Mouse (Mus musculus) retina, embryonic 14.5 days (tissue): ENCODE data around the gene Jakmip3.

Experiments
- DNase-seq: peaks from one replicate; pipeline ENCODE4 v3.0.0-alpha.2; 2015; ENCODE audit warnings: low spot score

Jakmip3 gene

DNA sequence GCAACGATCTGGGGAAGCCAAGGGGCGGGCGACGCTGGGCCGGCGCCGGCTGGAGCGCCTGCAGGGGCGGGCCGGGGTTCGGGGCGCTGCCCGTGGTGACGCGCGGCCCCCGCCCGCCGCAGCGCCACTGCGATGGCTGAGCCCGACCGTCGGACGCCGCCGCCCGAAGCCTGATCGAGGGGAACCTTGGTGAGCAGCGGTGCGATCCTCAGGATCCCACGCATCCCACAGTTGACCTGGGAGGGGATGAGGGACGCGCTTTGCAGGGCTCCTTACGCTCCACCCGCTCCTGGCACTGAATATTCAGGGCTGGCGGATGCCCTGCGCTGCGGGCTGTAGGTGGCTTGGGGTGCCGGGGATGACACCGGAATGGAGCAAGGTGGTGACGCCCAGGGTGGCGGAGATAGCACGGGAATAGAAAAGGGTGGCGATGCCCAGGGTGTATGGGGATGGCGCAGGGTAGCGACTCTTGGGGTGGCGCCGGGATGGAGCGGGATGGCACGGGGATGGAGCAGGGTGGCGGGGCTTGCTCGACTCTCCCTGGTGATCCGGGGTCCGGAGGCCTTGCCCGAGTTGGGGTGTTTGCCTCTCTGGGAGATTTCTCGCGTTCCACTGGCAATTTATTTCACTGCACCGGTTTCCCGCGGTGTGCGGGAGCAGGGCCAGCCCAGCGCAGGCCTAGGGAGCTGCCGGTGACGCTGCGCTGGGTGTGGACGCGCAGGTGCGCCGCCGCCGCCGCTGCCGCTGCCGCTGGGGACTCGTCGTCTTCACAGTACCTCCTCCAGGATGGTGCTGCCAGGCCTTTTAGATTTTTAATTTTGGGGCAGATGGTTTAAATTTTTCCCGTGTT is at the start of gene Jakmip3:
TSS of gene Jakmip3 (plus strand) at position 119 of the 850 bp plus-strand sequence.
- DNase-seq, result peak; percentile 29

DNA sequence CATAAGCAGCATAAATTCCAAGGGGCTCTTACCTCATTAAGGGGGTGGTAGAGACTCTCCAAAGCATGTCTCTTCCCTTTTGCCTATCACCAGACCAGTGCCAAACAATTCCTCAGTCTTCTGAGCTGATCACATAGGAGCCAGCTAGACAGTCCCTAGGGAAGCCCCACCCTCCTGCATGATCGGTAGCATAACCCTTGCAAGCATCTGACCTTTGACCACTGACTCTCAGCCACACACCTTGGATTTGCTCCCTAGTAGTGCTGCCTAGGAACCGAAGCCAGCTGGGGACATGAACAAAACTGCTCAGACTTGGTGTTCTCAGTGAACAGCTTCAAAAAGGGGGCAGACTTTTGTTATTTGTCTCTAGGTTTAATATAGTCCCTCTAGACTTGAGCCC is 42.4 kb upstream of the Jakmip3 start:
- DNase-seq, result no peak

DNA sequence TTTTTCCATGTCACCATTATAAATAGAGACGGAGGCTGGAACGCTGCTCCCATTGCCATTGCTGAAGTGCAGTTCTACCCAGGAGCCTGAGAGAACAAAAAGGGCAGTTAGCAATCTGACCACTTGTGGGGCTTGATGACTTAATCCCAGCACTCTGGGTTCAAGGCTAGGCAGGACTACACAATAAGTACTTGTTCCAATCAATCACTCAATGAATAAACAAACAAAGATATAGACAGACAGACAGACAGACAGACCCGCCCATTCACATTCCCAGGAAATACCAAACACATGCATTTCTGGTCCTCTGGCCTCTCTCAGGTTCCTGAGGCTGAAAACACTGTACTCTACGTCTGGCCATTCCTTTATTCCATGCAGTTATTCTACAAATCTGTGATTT is 41.8 kb upstream of the Jakmip3 start:
- DNase-seq, result no peak

DNA sequence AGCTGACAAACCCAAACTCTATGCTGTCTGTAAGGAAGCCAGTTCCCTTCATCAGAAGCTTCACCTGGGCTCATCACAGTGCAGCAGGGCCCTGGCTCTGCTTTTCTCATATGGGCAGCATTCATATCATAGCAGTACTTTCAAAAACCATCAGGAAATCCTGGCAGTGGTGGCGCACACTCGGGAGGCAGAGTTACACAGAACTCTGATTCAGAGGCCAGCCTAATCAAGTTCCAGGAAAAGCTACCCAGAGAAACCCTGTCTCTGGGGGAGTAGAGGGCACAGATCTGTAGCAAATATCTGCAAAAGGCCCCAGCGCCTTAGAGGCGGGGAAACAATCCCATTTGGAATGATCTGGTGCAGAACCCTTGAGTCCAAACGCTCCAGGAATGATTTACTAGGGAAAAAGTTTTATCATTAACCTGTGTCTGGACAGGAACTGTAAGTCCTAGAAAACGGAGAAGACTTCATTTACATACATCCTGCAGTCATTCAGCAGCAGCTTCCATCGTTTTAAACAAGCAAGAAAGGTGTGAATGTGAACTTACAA is 36.6 kb upstream of the Jakmip3 start:
- DNase-seq, result no peak

DNA sequence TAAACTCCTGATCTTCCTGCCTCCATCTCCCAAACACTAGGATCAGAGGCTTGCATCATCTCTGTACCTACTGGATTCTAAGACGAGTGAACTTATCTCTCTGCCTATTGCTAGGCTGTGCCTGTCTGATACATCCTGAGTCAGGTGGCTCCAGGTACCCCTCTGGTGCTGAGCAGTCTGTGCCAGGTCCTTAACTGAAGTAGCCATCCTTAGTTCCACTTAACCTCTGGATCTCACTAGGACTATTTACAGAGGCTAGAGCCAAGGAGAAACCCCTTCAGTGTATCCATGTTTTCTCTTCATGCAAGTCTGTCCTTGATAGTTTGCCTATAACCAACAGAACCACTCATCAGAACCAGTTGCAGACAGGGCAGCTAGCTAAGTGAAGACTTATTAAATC is 34.1 kb upstream of the Jakmip3 start:
- no peak for DNase-seq

DNA sequence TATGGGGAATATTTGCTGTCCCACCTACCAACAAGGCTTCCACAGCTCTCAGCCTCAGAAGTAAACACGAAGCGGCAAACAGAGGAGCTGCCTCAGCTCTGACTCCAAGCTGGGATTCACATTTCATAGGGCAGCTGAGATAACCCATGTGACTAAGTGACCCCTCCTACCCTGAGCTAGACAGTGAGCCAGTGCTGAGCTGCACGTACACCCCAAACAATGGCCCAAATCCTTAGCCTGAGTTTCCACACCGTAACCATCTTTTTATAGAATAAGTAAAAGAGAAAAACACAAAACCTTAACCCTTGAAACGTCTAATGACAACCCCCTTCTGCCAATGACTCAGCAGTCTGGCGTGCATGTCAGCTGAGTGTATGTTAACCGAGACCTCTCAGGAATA is 33.5 kb upstream of the Jakmip3 start:
- DNase-seq, result peak; percentile 37

DNA sequence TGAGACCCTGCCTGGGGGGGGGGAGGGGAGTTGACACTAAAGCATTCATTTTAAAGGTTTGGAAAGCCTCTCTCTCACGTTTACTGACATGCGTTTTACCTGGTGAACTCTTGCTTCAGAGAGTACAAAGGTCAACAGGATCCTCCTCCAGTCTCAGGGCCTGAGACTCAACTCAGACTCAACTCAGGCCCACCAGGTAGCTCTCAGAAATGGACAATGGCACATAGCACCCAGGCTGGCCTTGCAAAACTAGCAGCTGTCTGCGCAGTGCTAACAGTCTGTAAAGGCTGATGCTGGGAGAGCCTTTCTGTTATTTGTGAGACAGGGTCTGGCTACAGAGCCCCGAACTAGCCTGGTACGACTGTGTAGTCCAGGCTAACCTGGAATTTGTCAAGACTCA is 32.6 kb upstream of the Jakmip3 start:
- no peak for DNase-seq

DNA sequence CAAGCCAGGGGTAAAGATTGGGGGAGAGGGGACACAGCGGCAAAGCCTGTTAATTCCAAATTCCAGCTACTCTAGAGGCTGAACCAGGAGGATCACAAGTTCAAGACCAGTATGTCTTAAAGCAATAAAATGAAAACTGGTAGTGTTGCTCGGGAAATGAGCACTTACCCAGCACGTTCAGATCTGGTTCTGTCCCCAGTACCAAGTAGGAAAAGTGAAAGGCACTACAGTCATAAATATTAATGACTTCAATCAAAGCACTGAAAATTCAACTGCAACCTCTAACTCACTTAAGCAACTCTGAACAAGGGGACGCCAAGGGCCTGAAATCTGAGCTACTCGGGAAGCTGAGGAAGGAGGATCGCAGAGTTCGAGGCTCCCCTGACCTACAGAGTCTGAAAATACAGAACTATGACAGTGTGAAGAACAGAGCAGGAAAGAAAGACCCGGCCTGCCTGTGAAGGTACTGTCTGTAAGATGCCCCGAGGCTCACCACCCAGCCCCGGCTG is 31.7 kb upstream of the Jakmip3 start:
- no peak for DNase-seq

DNA sequence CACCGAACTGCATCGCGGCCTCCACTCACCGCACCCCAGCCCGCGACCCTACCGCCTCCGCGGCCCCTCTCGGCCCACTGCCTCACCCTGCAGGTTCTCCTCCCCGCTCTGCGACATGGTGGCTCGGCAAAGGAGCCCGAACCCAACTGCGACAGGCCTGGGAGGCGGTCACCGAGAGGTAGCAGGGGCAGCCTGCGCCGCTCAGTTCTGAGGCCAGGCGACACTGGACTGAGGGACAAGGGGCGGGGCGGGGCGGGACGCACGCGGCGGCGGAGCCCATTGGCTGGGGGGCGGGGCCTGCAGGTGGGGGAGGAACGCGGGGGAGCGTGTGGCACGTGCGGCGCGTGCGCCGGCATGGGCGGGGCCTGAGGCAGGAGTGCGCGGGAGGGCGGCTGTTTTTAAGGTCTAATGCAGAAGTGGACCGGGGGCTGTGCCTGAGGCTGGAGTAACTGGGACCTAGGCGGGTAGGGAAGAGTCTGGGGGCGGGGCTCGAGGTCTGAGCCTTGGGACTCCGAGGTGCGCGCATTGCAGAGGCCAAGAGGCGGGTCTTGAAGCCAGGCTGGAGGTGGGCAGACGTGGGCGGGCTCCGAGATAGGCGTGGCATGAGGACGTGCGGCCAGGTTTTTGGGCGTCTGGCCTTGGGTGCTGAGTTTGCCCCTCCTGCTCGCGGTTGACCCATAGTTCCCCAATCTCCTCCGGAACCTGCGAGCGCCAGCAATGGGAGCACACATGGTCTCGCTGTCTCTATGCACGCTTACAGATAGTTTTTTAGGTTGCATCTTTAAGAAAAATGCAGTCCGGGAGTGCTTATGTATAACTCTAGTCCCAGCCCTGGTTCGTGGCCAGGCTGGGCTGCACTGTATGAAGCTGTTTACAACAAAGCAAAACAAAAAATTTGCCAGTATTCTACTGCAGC is 31.0 kb upstream of the Jakmip3 start, which contains the start of gene Bnip3:
TSS of gene Bnip3 (minus strand) at position 243 of the 916 bp plus-strand sequence.
- peak; percentile 90 for DNase-seq

DNA sequence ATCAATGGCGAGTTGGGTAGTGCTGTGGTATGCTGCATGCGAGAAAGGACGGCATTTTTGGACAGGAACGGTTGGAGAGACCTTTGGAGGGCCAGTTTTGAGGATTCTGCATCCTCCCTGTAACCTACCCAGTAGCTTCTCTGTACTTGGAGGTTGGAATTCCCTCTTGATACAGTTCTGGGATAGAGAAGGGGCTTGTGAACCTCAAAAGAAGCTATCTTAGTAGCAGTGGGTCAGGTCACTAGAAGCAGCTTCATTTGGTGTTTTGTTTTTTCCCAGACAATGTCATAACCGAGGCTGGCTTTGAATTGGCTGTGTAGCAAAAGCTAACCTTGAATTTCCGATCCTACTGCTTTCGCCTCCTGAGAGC is 30.4 kb upstream of the Jakmip3 start:
- no peak for DNase-seq

DNA sequence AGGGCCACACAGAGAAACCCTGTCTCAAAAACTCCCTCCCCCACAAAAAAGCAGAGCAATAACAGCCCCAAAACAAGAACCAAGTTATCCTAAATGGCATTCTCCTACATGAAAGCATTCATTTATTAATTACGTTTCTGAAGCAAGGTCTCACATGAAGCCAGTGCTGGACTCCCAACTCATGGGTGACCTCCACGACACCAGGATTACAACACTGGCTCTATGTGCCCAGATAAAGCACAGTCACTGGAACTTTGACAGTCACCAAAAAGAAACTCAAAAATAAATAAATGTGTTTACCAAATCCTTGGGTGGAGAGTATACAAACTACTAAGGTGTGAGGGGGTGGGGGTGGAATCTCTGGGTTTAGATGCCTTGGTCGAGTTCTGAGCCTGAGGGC is 26.9 kb upstream of the Jakmip3 start:
- no peak for DNase-seq

DNA sequence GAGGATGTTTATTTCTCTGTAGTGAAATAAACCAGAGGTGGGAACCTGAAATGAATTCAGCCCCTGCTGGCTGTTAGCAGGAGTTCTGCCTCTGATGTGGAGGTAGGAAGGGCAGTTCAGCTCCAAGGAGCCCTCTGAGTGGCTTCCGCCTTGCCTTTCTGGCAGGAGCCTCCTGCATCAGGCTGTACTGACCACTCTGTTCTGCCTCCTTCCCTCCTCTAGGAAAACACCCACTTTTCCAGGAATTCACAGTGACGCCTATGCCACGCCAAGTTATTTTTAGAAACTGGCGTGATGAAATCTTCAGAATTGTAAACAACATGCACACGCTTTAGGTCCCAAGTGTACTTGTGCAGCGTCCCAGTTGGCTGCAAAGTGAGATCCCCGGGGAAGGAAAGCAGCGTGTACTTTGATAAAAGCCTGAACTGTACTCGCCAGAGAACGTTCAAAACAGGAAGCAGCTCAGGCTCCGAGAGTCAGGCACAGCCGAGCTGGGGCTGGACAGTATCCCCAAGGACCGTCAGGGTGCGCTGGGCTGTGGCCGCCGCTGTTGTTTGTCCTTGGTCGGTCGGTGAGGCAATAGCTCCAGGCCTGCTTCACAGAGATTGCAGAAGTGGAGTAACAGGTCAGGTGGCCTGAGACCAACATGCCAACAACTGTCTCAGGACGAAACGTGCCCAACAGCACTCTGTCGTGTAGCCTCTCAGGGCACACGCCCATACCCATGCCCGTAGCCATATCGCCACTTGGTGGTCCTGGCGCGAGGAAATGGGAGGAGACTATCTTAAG is 21.2 kb upstream of the Jakmip3 start:
- DNase-seq, result peak; percentile 44

DNA sequence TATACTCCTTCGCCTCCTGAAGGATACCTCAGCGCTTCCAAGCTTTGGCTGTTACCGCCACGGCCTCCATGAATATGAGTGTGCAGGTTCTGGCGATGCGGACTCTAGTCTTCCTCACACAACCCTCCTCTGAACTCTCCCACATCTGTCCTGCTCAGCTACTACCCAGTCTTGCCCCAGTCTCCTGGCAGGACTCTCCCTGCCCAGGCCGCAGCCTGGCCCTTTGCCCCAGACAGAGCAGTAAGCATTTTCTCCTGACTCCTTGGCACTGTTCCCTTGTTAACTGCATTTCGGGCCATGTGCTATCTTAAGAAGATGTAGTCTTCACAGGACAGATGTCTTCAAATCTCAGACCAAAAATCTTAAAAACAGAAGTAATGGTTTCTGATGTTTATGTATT is 18.9 kb upstream of the Jakmip3 start:
- DNase-seq, result no peak

DNA sequence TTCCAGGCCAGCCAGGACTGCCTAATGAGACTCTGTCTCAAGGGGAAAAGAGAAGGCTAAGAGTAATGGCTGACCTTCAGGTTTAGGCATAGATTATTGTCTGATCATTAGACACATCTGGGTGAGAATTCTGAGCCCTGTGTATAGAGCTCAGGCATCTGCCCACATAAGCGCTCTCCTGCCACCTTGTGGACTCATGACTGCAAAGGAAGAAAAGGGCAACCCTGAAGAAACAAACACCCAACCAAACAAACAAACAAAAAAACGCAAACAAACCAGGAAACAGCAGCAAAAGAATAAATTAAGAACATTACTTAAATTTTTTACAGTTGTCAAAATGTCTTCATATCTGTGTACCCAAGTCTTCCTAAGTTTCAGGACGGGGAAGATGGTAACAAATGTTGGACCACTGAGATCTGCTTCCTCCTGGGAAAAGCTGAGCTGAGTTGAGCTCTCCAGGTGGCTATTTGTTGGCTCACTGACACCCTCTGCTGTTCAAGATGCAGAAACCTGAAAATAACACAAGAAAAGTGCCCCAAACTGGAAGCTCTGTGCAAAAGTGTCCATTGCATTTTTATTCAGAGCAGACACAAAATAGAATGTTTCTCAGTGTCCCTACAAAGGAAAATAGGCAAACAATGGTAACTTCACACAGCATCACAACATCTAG is 16.6 kb upstream of the Jakmip3 start:
- DNase-seq, result peak; percentile 48

DNA sequence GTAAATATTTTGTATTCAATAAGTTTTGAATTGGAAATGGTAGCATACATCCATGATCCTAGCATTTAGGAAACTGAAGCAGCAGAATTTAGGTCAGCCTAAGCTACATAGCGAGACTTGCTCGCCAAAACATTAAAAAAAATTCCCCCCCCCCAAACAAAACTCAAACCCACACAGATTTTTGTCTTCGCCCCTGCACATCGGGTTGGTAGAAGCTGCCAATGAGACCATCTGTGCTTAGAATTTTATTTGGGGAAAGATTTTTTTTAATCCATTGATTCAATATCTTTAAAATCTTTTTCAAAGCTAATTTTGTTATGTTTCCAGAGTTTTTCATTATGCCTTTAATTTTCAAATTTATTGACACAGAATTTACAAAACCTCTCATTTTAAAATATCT is 12.1 kb upstream of the Jakmip3 start:
- no peak for DNase-seq

DNA sequence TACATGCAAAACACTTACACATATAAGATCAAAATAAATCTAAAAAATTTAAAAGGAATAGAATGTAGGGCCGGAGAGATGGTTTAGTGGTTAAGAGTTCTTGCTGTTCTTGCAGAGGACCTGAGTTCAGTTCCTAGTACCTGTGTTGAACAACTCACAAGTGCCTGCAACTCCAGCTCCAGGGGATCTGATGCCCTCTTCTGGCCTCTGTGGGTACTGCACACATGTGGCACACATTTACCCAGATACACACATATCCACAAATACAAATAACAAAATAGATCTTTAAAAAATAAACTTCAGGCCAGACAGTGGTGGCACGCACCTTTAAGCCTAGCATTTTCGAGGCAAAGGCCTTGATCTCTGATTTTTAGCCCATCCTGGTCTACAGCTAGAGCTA is 6.0 kb upstream of the Jakmip3 start:
- no peak for DNase-seq

DNA sequence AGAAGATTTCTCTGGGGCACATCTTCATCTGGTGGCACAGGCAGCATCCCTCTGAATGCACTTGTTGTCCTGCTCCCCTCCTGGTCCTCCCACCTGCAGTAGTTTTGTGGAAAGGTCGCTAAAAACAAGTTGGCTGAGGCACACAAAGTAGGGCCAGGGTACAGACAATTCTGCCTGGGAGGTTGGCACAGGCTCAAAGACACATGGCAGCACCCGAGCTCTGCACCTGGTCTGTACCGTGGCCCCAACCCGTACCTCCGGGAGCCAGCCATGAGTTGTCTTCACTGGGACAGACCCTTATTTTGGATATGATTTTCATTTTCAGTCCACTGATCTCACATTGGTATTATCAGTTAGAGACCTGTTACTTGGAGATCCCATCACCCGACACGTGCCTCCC is 1.5 kb upstream of the Jakmip3 start:
- no peak for DNase-seq

DNA sequence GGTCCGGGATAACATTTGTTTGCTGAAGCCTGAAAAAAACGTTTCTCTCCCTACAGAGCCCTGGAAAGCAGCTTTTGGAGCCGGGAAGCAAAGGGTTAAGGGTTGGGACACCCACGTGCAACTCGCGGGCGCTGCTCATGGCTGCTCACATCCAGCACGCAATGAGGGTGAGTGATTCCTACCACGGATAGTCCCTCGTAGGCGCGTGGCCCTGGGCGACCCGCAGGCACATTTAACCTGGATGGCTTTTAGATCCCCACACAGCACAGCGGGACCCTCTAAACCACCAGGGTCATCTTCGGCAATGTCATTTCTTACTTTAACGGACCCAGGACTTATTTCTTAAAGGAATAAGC is 296 bp upstream of the Jakmip3 start:
- DNase-seq, result peak; percentile 45

DNA sequence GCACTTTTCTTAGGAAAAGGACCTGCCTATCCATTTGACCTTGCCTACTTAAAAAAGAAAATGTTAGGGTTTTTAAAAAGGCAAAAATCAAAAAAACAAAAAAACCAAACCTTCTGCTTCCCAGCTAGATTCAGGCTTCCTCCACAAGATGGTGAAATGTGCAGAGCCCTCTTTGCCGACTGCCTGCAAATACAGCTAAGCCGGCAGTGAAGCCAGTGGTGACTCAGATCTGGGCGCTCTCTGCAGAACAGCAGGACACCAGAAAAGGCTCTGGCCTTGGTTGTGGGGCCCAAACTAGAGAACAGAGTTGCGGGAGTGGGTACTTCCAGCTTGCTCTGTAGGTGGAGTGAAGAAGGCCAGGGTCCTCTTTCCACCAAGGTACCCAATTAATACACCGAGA is 1.0 kb downstream of the Jakmip3 start:
- no peak for DNase-seq

DNA sequence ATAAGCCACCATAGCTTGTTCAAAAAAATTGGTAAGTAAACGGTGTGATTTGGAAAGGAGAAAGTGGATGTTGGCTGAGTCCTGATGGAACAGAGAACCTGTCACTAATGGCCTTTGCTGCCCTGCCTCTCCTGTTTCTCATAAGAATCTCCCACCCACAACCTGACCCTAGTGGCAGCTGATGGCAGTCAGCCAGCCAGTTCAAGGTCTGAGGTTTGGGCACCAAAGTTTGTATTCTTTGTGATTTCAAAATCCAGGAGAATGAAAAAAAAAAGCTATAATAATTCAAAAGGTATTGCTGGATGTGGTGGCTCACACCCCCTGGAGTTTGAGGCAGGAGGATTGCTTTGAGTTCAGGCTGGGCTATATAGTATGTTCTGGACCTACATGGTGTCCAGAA is 1.8 kb downstream of the Jakmip3 start:
- DNase-seq, result no peak

DNA sequence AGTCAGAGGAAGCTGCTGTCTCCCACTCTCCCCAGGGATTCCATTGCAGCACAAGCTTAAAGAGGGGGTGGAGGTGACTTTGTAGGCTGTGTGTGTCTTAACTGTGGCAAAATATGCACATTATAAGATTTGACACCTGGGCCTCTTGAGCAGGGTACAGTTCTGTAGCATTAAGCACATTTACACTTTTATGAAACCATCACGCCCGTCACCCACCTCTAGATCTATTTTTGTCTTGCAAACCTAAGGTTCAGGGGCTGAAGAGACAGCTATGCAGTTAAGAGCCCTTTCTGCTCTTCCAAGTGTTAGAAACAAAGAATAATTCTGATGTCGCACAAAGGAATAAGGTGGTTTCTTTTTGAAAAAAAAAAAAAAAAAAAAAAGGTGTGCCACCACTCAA is 5.1 kb downstream of the Jakmip3 start:
- no peak for DNase-seq
